In genomic region chr3:87906981-87907857, GRCm38 (mm10) we compare ENCODE assay signal across 8 mouse cellular contexts. TPM values are rescaled to one million over a fixed set of nuclear protein-coding genes. Genes with fewer than 3 reads are reported as not detected.
DNase-seq lines count a peak whose midpoint lies in the region; ATAC-seq lines count a peak whose summit lies in the region.

No protein-coding gene starts in this region.

- no peak for ATAC-seq in hindbrain, embryonic 12.5 days (ENCODE audit: low FRiP score)
- ATAC-seq in monocyte, adult 5-6 weeks (replicated peaks; ENCODE audit: insufficient number of reproducible peaks, low FRiP score, low TSS enrichment, poor library complexity, severe bottlenecking) = no peak

- peak overlapping the region; percentile 95 for H3K9ac ChIP-seq in hindbrain, embryonic 12.5 days

- peaks cover 43% of the 10 kb centered on the region for H3K36me3 ChIP-seq in erythroblast, embryonic 14.5 days (ENCODE audit: control insufficient read depth)
- H3K36me3 ChIP-seq in hindbrain, embryonic 12.5 days = no peaks in the 10 kb centered on the region

- DNase-seq in left cerebral cortex, adult 18-20 months (ENCODE audit: low spot score in 2 of 2) = peak; percentile 23 to 24
- DNase-seq in left cerebral cortex, adult 8-10 months (ENCODE audit: low spot score in 2 of 2) = no peak
- peak; percentile 70 for DNase-seq in ZHBTc4 (ENCODE audit: low read depth, low spot score)
- peak; percentile 69 for DNase-seq in liver
- DNase-seq in naive thymus-derived CD4-positive, alpha-beta T cell, adult 2 months (ENCODE audit: low read depth) = peak; percentile 39

- peak overlapping the region; percentile 96 for H3K27ac ChIP-seq in hindbrain, embryonic 12.5 days

- no peaks in the 10 kb centered on the region for H3K27me3 ChIP-seq in erythroblast, embryonic 14.5 days (ENCODE audit: control insufficient read depth)
- no peaks in the 10 kb centered on the region for H3K27me3 ChIP-seq in hindbrain, embryonic 12.5 days

- H3K9me3 ChIP-seq in erythroblast, embryonic 14.5 days (ENCODE audit: control insufficient read depth, low read length) = no peaks in the 10 kb centered on the region
- no peaks in the 10 kb centered on the region for H3K9me3 ChIP-seq in hindbrain, embryonic 12.5 days (replicated peaks)

- peak overlapping the region; percentile 87 for H3K4me2 ChIP-seq in hindbrain, embryonic 12.5 days (replicated peaks)

- peaks cover 78% of the 10 kb centered on the region for H3K4me1 ChIP-seq in erythroblast, embryonic 14.5 days (ENCODE audit: control insufficient read depth)
- peaks cover 47% of the 10 kb centered on the region for H3K4me1 ChIP-seq in hindbrain, embryonic 12.5 days

- peak overlapping the region; percentile 100 for H3K4me3 ChIP-seq in erythroblast, embryonic 14.5 days (replicated peaks)
- peak overlapping the region; percentile 98 for H3K4me3 ChIP-seq in hindbrain, embryonic 12.5 days

- WGBS in hindbrain, embryonic 12.5 days = 1% methylated on average over 27 of the region's 27 CpGs

RNA-seq across cellular contexts. Expression of gene Hdgf, which starts 1.1 kb away (rescaled TPM):
- 100 to 1,000 TPM; 154 TPM for total RNA-seq in left cerebral cortex, adult 18-20 months (2021)
- 100 to 1,000 TPM; 144 to 158 (median 146) TPM for total RNA-seq in left cerebral cortex, adult 8-10 months (2022)
- 86.9 and 109 TPM in 2 replicates for polyA plus RNA-seq in erythroblast, embryonic 14.5 days (2012)
- polyA plus RNA-seq in hindbrain, embryonic 12.5 days (2016; fragmentation: Nextera tagmentation; extraction: Ambion mirVana) = 219 and 230 TPM in 2 replicates
- total RNA-seq in monocyte, adult 5-6 weeks (2017) = 64.5 to 128 TPM (median 77.2 TPM) in 3 replicates

RNA-seq across cellular contexts. Expression of gene Mrpl24, which starts 12.1 kb away (rescaled TPM):
- total RNA-seq in left cerebral cortex, adult 18-20 months (2021) = 10 to 100 TPM; 53.6 to 53.7 TPM
- 10 to 100 TPM; 49.9 to 59.6 (median 50.5) TPM for total RNA-seq in left cerebral cortex, adult 8-10 months (2022)
- 0.97 and 1.1 TPM in 2 replicates for polyA plus RNA-seq in erythroblast, embryonic 14.5 days (2012)
- polyA plus RNA-seq in hindbrain, embryonic 12.5 days (2016; fragmentation: Nextera tagmentation; extraction: Ambion mirVana) = 72.9 and 79.0 TPM in 2 replicates
- 149 to 161 TPM (median 154 TPM) in 3 replicates for total RNA-seq in monocyte, adult 5-6 weeks (2017)

RNA-seq across cellular contexts. Expression of gene Prcc, which starts 21.8 kb away (rescaled TPM):
- 10 to 100 TPM; 58.4 to 59.5 TPM for total RNA-seq in left cerebral cortex, adult 18-20 months (2021)
- total RNA-seq in left cerebral cortex, adult 8-10 months (2022) = 10 to 100 TPM; 57.8 to 60.1 (median 58.8) TPM
- 11.4 and 11.7 TPM in 2 replicates for polyA plus RNA-seq in erythroblast, embryonic 14.5 days (2012)
- 14.7 and 16.4 TPM in 2 replicates for polyA plus RNA-seq in hindbrain, embryonic 12.5 days (2016; fragmentation: Nextera tagmentation; extraction: Ambion mirVana)
- 18.4 to 35.5 TPM (median 22.3 TPM) in 3 replicates for total RNA-seq in monocyte, adult 5-6 weeks (2017)

RNA-seq across cellular contexts. Expression of gene Isg20l2, which starts 22.9 kb away (rescaled TPM):
- total RNA-seq in left cerebral cortex, adult 18-20 months (2021) = 10 to 100 TPM; 13.4 to 14.0 TPM
- 10 to 100 TPM; 13.8 to 14.5 (median 14.1) TPM for total RNA-seq in left cerebral cortex, adult 8-10 months (2022)
- polyA plus RNA-seq in erythroblast, embryonic 14.5 days (2012) = 0.25 and 0.26 TPM in 2 replicates
- 67.7 and 68.7 TPM in 2 replicates for polyA plus RNA-seq in hindbrain, embryonic 12.5 days (2016; fragmentation: Nextera tagmentation; extraction: Ambion mirVana)
- total RNA-seq in monocyte, adult 5-6 weeks (2017) = 33.3 to 49.0 TPM (median 35.4 TPM) in 3 replicates

RNA-seq across cellular contexts. Expression of gene Rrnad1, which starts 23.3 kb away (rescaled TPM):
- total RNA-seq in left cerebral cortex, adult 18-20 months (2021) = 10 to 100 TPM; 19.2 to 21.2 TPM
- 10 to 100 TPM; 17.4 to 23.4 (median 20.6) TPM for total RNA-seq in left cerebral cortex, adult 8-10 months (2022)
- 1.3 TPM in 2 replicates for polyA plus RNA-seq in erythroblast, embryonic 14.5 days (2012)
- 22.1 and 22.5 TPM in 2 replicates for polyA plus RNA-seq in hindbrain, embryonic 12.5 days (2016; fragmentation: Nextera tagmentation; extraction: Ambion mirVana)
- total RNA-seq in monocyte, adult 5-6 weeks (2017) = 12.9 to 20.5 TPM (median 16.9 TPM) in 3 replicates

Comparison
In these comparisons a context has a peak if more than half of its experiments do, and no peak if none do; other contexts are left out.
1. DNase-seq: peak in left cerebral cortex, adult 18-20 months (2 of 2), ZHBTc4 (single experiment), liver (single experiment) and naive thymus-derived CD4-positive, alpha-beta T cell, adult 2 months (single experiment); none in left cerebral cortex, adult 8-10 months (0 of 2).